Mouse (Mus musculus) embryo, embryonic 10.5 days (tissue): ENCODE data around the gene Prn.

Experiments used
- DNase-seq: peaks from one replicate; pipeline ENCODE4 v3.0.0-alpha.2; 2015; ENCODE audit warnings: low spot score

Gene Prn

DNA sequence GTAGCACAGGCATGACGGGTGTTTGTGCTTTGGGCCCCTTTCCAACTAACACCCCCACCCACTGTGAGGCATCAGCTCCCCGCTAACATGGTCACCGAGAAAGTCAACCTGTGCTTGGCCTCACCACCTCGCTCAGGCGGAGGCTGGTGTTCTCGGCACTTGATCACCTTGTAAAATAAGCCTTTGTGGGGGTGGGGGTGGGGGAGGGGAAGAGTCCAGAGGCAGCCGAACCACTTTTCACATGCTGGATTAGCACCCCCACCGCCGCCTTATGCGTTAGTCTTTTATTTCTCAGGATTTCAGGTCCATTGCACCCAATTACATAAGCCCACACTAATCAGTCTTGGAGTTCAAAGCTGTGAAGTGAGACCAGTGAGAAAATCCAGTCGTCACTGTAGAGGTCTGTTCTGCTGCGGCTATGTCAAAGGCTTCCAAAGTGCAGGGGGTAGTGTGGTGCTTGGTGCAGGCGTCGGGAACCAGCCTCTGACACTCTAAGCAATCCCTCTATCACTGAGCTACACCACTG lies 83.9 kb downstream of the Prn start:
- DNase-seq: no peak

DNA sequence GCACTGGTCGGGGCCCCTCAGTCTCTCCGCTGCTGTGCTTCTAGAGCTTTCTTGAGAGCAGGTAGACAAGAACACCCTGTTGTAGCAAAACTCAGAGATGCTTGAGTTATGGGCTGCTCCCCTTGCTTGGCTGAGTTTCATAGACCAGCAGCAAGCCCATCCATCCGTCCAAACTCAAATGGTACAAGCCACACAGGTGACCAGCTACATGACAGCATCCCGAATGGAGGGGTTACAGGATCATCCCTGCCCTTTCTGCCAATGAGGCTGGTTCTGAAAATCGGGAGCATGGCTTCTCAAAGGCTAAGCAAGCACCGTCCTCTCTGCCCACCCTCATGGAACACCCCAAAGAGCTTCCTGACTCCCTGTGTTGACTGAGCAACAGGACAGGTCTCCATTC lies 85.2 kb downstream of the Prn start:
- DNase-seq: no peak

DNA sequence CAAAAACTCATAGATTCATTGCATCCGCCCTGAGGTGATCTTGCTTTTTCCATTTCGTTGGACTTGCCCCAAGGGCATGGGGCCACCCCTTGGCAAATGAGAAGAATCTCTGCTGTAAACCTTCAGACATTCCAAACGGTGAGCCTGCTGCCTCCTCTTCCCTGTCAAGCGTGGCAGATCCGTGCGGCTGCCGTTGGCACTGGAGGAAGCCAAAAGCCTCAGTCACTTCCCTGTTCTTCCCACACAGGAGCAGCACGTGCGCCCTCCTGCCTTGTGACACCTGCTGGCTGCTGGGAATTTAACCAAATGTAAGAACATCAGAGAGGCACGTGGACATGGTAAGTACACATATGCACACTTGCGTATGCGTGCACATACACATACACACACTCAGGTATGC lies 86.0 kb downstream of the Prn start:
- DNase-seq: no peak

DNA sequence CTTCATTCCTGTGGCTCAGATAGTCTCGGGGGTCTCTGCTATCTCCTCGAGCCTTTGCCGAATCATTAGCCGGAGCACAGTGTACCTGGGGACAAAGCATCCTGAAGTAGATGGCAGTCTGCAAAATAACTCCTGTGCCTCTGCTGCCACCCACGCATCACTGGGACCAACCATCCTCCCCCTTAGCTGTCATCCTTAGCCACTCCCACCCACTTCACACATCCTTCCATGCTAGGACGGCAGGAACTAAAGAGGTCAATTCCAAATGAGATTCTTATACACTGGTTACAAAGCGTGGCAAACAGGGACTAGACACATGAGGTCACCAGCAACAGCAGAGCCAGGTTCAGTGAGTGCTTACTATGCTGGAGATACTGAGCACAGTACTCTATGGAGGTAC lies 86.6 kb downstream of the Prn start:
- DNase-seq: no peak

GRCm38 (mm10) chr2:131997356-131997755 lies 87.6 kb downstream of the Prn start:
- DNase-seq: no peak

- peak; percentile 42 for DNase-seq
Measured at GRCm38 (mm10) chr2:132001696-132002334, 92.1 kb downstream of the Prn start.

DNA sequence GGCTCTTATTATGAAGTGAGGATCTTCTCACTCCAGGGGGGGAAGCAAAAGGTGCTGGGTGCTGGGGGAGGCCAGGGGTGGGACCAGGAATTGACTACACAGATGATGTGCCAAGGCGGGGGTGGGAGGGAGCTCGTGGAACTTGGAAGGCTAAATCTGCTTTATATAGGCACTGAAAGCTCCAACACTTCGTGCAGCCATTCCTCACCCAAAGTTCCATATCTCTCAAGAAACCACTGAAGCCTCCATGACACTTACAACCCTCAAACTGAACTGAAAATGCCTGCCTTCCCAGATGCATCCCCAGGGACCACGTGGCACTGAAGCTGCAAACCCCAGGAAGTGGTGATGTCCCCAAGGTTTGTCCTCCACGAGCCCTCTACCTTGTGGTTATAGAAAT lies 94.2 kb downstream of the Prn start:
- DNase-seq: no peak

DNA sequence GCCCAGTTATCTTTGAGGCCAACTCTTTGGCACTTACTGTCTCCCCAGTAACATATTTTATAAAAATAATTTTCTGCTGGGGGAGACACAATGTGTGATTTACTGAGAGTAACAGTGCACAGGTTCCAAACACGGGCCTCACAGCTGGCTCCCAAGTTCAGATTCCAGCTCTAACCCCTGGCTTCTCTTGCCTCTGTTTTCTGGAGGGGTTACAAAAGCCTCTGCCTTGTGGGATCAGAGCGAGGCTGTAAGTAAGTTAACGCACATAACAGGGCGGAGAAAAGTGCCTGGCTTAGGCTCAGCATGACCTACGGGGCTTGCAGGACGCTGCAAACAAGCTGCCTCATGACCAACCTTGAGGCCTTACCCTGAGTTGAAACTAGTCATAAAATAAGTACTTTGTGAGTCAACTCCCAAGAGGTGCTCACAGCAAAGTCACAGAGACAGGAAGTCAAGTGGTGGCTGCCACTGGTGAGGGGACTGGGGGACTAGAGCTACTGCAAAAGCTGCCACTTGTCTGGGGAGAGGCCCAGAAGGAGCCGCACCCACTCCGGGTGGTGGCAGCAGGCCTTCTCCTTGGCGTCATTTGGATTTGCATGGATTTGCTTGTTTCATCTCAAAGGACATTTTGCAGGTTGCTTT lies 94.9 kb downstream of the Prn start:
- no peak for DNase-seq

DNA sequence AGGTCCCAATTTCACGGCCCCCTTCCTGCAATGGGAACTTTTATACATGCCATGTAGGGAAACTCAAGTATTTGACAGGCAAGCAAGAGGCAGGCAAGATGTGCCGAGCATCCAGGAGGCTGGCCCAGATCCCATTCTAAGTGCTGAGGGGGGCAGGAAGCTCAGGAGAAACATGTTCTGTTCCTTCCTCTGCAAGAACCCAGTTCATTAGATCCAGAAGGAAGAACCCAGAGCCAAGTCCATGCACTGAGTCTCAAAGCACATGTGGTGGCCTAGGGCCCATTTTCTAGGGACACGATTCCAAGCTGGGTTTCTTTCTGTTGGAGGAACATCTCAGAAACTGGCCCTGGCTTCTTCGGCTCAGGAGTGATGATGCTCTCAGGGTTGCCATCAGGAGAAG lies 95.7 kb downstream of the Prn start:
- DNase-seq: no peak
